Mouse (Mus musculus) cerebellum, adult 2 months (tissue): ENCODE measurements at regions not wholly inside any gene's neighbourhood (a gene's known extent, or its start where the extent isn't known, plus 50 kb on each side); places are given as distances from the start of the nearest gene placed in this dataset.

ENCODE experiments used
- CTCF ChIP-seq: fragments of 200-500 bp; IDR thresholded peaks from 2 replicates; pipeline ENCODE4 v1.5.1; 2011; ENCODE audit warnings: low read depth, mild to moderate bottlenecking, control low read depth, low read length, moderate library complexity, borderline replicate concordance; ENCODE audit not compliant: insufficient read depth
- POLR2A ChIP-seq: fragments of 200-500 bp; IDR thresholded peaks from 2 replicates; pipeline ENCODE4 v1.6.1; 2011; ENCODE audit warnings: low read length, control low read depth, borderline replicate concordance; ENCODE audit not compliant: insufficient read depth

DNA sequence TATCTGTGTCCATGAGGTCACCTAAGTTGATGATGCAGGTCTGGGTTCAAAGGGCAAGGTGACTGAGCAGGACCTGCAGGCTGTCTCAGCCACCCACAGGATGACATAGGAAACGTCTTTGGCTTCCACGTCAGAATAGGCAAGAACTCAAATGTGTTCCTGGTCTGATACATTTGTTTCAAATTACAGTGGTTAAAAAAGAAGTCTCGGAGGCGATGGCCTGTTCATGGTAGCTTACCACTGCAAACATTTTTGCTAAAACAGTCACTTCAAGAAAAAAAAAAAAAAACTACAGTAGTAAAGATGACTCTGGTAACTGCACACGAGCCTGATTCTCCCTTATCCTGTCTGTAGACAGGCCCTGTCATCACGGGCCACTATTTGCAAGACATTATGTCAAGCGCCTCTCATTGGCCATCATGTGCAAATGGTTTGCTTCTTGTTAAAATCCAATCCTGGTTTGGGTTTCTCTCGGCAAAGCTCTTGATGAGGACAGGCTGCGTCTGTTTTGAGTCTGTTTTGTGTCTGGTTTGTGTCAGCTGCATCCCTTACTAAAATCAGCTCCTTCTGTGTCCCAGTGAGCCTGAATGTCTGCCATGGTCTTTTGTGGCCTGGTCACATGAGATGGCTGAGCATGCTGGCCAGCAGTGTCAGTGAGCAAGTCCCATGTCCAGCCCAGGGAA is 59.2 kb upstream of the Gpc1 start:
- TF ChIP-seq CTCF = no peak
- no peak for TF ChIP-seq POLR2A
